Mouse (Mus musculus) bone marrow, adult 2 months (tissue): ENCODE results near the gene Csrnp3. TPM values are rescaled to one million over a fixed set of nuclear protein-coding genes. Genes with fewer than 3 reads are reported as not detected.

Experiments
- H3K27ac ChIP-seq: fragments of 200-500 bp; 2 replicates; pipeline ENCODE4 v1.5.1; 2012; ENCODE audit warnings: low read depth, mild to moderate bottlenecking, control low read depth, inconsistent platforms, low read length; ENCODE audit not compliant: control insufficient read depth, poor library complexity, insufficient read depth
- H3K4me1 ChIP-seq: fragments of 200-500 bp; 2 replicates; pipeline ENCODE4 v1.6.1; 2011; ENCODE audit warnings: low read length; ENCODE audit not compliant: control insufficient read depth, insufficient read depth
- H3K4me3 ChIP-seq: fragments of 200-500 bp; replicated peaks from 2 replicates; pipeline ENCODE3; 2011; ENCODE audit warnings: mild to moderate bottlenecking, low read depth, low read length, control low read depth; ENCODE audit not compliant: control insufficient read depth
- CTCF ChIP-seq: fragments of 200-500 bp; IDR thresholded peaks from 2 replicates; pipeline ENCODE4 v1.5.1; 2011; ENCODE audit warnings: low read length, control low read depth; ENCODE audit not compliant: control insufficient read depth, insufficient read depth
- POLR2A ChIP-seq: fragments of 200-500 bp; IDR thresholded peaks from 2 replicates; pipeline ENCODE4 v1.6.1; 2011; ENCODE audit warnings: low read depth, mild to moderate bottlenecking, control low read depth, low read length, borderline replicate concordance; ENCODE audit not compliant: control insufficient read depth
- whole genome bisulfite sequencing: fragments of 180-500 bp; shearing (Covaris S2); methylation state at CpG from one replicate; pipeline ENCODE4 v1.1.7; 2018; 5-methylcytosine and 5-hydroxymethylcytosine counted together
- polyA plus RNA-seq: library from polyadenylated mRNA; stranded (reverse); fragments of >200 nt; gene quantifications from 2 replicates; pipeline ENCODE4 v1.2.4, GENCODE M21; 2011; ENCODE audit warnings: low replicate concordance; ENCODE audit not compliant: missing spikeins, insufficient read depth, insufficient read length

The Csrnp3 gene
- polyA plus RNA-seq, 1 experiment: 0.57 TPM

DNA sequence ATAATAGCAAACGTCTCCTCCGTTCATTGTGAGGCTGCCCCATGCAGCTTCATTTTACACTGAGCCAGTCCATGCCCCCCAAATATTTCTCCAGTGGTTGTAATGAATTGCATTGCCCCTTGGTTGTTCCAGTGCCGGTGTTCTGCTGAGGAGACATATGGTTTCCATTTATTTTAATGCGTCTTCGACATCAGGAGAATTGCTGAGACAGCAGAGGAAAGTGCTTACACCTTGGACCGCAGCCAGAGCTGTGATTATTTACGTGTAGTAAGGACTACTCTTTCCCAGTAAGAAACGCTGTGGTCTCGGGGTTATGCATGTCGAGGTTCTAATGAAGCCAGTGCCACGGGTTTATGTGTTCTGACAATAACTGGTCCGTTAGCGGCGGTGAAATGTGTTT, 147.8 kb downstream of the Csrnp3 start:
- WGBS: 81% methylated on average over 14 of the region's 14 CpGs
- TF ChIP-seq POLR2A (no peak), CTCF (no peak)
- no peaks in the 10 kb centered on the region for H3K4me1 ChIP-seq
- H3K4me3 ChIP-seq: no peak overlapping the region
- H3K27ac ChIP-seq: no peak overlapping the region

DNA sequence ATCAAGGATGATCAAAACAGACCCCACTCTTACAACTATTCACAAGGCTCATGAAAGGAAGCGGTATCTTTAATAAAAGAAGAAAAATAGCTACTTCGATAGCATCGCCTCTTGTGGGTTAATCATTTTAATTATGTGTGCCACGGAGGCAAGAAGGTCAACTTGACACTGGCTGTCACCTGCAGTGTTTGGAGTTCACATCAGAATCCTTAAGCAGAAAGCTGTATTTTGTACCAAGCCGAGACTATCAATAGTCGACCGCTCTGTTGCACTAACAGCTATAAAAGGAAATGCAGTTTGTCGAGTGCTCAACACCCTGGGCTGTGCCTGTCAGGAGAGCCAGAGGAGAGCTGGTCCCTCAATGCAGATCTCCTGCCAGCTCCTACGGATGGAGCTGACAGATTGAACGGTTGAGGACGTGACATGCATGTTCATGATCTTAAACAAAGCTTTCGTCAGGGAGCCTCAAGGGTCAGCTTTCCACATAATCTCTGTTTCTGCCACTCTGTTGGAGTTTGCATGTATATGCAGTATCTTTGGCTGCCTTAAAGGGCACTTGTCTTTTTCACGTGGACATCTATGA, 149.4 kb downstream of the Csrnp3 start:
- 81% methylated on average over 13 of the region's 13 CpGs for WGBS
- TF ChIP-seq POLR2A (no peak), CTCF (no peak)

DNA sequence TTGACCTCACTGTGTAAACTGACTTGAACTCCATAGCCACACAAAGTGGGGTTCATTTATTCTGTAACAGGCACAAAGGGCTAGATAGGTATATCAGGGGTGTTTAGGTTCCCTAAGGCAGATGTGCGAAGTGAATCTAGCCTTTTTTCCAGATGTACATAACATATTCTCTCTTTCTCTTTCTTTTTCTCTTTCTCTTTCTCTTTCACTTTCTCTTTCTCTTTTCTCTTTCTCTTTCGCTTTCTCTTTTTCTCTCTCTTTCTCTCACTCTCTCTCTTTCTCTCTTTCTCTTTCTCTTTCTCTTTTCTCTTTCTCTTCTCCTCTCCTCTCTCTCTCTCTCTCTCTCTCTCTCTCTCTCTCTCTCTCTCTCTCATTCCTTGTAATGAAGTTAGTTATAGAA, 153.2 kb downstream of the Csrnp3 start:
- 90% methylated on average over 2 of the region's 2 CpGs for WGBS
- no peak for TF ChIP-seq POLR2A
- no peak for TF ChIP-seq CTCF
- no peaks in the 10 kb centered on the region for H3K4me1 ChIP-seq
- H3K4me3 ChIP-seq: no peak overlapping the region
- H3K27ac ChIP-seq: no peak overlapping the region

More for the DNA sequence above, 149.4 kb downstream of the Csrnp3 start:
- H3K4me3 ChIP-seq: no peak overlapping the region
- no peaks in the 10 kb centered on the region for H3K4me1 ChIP-seq
- H3K27ac ChIP-seq: no peak overlapping the region

DNA sequence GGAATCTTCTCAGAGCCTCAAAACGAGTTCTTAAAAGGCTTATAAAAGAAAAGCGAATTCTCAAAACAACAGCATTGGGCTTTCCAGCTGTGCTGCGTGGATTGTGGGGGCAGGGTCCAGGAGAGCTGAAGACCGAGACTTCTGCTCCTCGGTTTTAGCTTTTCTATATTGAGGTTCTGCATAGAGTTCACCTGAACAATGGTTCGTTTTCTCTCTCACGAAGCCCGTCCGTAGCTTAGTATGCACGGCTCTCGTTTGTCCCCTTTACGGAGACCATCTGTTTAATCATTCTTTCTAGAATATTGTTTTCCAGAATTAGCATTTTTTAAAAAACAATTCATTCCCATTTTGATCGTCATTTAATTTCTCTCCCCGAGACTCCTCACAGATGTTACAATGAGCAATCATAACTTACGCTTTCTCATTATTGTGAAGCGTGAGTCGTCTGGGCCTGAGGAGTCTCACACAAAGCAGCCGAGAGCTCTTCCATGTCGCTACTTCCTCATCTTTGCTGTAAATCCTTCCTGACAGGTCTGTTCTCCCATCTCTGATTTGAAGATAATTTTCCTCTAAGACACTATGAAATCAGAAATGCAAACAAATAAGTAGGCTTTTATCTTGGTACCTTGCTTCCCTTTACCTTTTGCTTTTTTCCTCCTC, 163.6 kb downstream of the Csrnp3 start:
- H3K27ac ChIP-seq: no peak overlapping the region
- TF ChIP-seq POLR2A (no peak), CTCF (no peak)
- H3K4me3 ChIP-seq: no peak overlapping the region
- H3K4me1 ChIP-seq: no peaks in the 10 kb centered on the region
- 86% methylated on average over 19 of the region's 19 CpGs for WGBS

DNA sequence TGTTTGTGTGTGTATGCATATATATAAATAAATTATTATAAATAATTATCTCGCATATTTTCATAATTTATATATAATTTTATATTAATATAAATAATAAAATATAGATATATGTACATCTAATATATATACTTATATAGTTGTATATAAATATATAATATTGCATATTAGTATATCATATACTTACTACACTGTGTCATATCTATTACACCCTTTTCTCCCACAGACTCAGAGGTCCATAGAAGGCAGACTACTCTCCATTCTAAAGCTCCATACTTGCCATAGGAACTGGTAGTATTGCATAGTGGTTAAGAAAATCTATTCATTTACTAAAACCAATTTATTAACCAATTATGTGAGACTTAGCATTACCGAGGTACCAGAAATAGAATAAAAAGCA, 164.1 kb downstream of the Csrnp3 start:
- H3K27ac ChIP-seq: no peak overlapping the region
- no peak for TF ChIP-seq POLR2A
- TF ChIP-seq CTCF: no peak
- 85% methylated on average over 2 of the region's 2 CpGs for WGBS
- no peak overlapping the region for H3K4me3 ChIP-seq
- H3K4me1 ChIP-seq: no peaks in the 10 kb centered on the region

DNA sequence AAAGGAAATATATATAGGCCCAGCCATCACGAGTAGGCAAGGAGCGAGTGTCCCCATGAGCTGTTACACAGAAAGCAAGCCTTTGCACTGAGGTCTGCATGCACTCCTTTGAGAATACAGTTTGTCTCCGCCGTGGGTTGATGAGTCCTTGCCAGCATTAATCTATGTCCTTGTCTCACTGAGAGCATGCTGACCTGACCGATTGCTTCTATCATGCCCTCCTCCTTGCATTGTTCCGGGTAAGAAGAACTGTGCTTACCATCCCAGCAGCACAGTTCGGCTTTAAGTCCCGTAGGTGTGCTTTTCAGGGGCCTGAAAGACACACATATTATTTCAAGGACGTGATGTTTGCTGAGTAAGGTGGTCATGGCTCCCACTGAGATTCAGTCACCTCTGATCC, 173.1 kb downstream of the Csrnp3 start:
- no peaks in the 10 kb centered on the region for H3K4me1 ChIP-seq
- no peak for TF ChIP-seq POLR2A
- TF ChIP-seq CTCF: no peak
- H3K4me3 ChIP-seq: no peak overlapping the region
- 83% methylated on average over 9 of the region's 9 CpGs for WGBS
- H3K27ac ChIP-seq: no peak overlapping the region

DNA sequence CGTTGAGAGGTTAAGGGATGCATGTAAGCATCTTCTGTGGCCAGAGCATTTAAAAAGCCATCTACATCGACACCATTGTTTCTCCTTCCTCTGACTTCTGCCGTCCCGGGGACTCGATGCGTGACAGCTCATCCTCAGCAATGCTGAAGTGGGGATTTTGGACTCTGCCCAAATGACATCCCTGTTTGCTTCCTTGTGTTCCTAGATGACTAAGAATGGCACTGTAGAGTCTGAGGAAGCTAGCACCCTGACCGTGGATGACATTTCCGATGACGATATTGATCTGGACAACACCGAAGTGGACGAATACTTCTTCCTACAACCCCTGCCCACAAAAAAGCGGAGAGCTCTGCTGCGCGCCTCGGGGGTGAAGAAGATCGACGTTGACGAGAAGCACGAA, 173.7 kb downstream of the Csrnp3 start:
- 92% methylated on average over 19 of the region's 19 CpGs for WGBS
- TF ChIP-seq CTCF (no peak), POLR2A (no peak)
- Histone ChIP-seq H3K27ac (no peak overlapping the region), H3K4me1 (no peaks in the 10 kb centered on the region), H3K4me3 (no peak overlapping the region)

DNA sequence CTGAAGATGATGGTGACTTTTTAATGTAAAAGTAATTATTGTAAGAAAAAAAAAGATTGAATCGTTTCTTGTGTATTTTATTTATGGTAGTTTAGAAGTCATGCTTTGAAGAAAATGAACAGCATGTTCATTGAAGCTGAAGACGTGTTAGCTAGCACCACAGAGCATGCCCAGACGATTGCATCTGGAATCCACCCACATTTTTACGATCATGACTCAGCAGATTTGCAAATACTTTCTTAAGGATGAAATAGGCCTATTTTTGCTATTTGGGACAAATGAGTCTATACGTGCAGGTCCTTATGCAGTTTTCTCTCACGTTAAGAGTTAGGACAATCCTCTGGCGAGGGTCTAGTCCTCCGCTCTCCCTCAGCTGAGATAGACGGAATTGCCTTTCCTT, 177.9 kb downstream of the Csrnp3 start:
- no peak for TF ChIP-seq CTCF
- TF ChIP-seq POLR2A: no peak
- 87% methylated on average over 9 of the region's 9 CpGs for WGBS

DNA sequence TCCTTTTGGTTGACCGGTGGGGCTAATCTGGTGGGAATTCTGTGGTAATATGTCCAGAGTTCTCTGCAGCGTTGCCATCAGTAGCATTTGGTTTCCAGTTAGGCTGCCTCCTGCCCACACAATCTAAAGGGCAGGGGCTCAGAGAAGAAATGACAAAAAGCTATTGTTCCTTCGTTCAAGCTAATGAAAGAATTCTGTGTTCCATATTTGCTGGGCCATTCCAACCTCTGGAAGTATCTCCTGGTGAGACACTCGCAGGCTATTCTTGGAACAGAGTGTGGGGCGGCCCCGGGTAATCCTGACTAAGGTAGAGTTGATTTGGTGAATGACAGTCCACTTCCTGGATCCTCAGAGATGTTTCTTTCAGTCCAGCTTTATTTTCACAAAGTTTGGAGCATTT, 179.3 kb downstream of the Csrnp3 start:
- Histone ChIP-seq H3K4me1 (no peaks in the 10 kb centered on the region), H3K4me3 (no peak overlapping the region), H3K27ac (no peak overlapping the region)
- 79% methylated on average over 6 of the region's 6 CpGs for WGBS
- TF ChIP-seq POLR2A: no peak
- no peak for TF ChIP-seq CTCF

More for the DNA sequence above, 177.9 kb downstream of the Csrnp3 start:
- H3K27ac ChIP-seq: no peak overlapping the region
- H3K4me1 ChIP-seq: no peaks in the 10 kb centered on the region
- H3K4me3 ChIP-seq: no peak overlapping the region
